Mouse (Mus musculus): ENCODE results near the gene Pctp. TPM values are rescaled to one million over a fixed set of nuclear protein-coding genes. Genes with fewer than 3 reads are reported as not detected.

The Pctp gene
- polyA plus RNA-seq (2012; fragmentation: generic; extraction: Trizol): under 1 TPM; 0.23 to 0.50 TPM

GRCm38 (mm10) chr11:90002231-90002986, at the start of gene Pctp:
TSS of gene Pctp (minus strand) at chr11:90002894.

GRCm38 (mm10) chr11:90029841-90030398, 27.2 kb upstream of the Pctp start, which contains the start of gene Tmem100:
TSS of gene Tmem100 (plus strand) at chr11:90030348.

Other genes with a start within 250 kb of the Pctp start
- not detected for gene Ankfn1, start 225.2 kb downstream of the Pctp start, polyA plus RNA-seq (2012; fragmentation: generic; extraction: Trizol)
- not detected for gene Tmem100, start 27.5 kb upstream of the Pctp start, polyA plus RNA-seq (2012; fragmentation: generic; extraction: Trizol)
- 1 to 10 TPM; 1.1 to 8.4 TPM for gene Gm45716, start 184.8 kb upstream of the Pctp start, polyA plus RNA-seq (2012; fragmentation: generic; extraction: Trizol)
- 10 to 100 TPM; 15.5 to 23.1 TPM for gene Mmd, start 246.6 kb upstream of the Pctp start, polyA plus RNA-seq (2012; fragmentation: generic; extraction: Trizol)

All from C3H10T1/2 (cell line).